Comparison of ENCODE assay signal across 27 mouse cellular contexts in the genomic region with DNA sequence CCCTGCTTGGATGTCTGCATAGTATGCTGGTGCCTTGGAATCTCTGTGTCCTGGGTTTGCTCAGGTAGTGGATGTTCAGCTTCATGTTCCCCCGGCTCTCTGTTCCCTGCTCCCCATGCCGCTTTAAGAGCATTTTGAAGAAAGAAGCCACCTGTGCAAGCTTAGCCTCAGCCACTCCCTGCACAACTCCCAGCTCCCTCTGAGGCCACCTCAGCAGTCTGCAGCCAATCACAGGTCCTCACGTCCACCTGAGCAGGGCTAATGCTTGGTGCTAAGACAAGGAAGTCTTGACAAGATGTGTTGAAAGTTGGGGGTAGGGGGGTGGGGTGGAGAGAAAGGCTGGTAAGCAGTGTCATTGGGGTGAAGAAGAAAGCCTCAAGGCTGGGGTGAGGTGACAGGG. TPM values are rescaled to one million over a fixed set of nuclear protein-coding genes. Genes with fewer than 3 reads are reported as not detected.
DNase-seq lines count a peak whose midpoint lies in the region; ATAC-seq and TF ChIP-seq lines count a peak whose summit lies in the region.
"Had no signal": no experiment of that assay in that cellular context is flagged by ENCODE, and none has a peak within 500 bp of the region (broad histone marks: within the 10 kb centered on the region; RNA-seq: fewer than 3 reads in every experiment).

No protein-coding gene starts in this region.

- H3K79me2 ChIP-seq in MEL (ENCODE audit: control insufficient read depth, insufficient read depth, low read length, poor library complexity): no peaks in the 10 kb centered on the region

- H3K9ac ChIP-seq in midbrain, embryonic 15.5 days: no peak overlapping the region
- no peak overlapping the region for H3K9ac ChIP-seq in midbrain, embryonic 14.5 days (replicated peaks; ENCODE audit: low read length)
- peak overlapping the region; percentile 44 for H3K9ac ChIP-seq in MEL (ENCODE audit: control insufficient read depth, low read depth, low read length, poor library complexity, severe bottlenecking)
- H3K9ac ChIP-seq: forebrain, embryonic 13.5 days; heart, embryonic 12.5 days; heart, embryonic 15.5 days; hindbrain, embryonic 14.5 days had no signal

- H3K36me3 ChIP-seq in midbrain, embryonic 15.5 days (replicated peaks): no peaks in the 10 kb centered on the region
- peaks cover 5% of the 10 kb centered on the region; the same call in 1 of the 2 replicates for H3K36me3 ChIP-seq in midbrain, embryonic 14.5 days (ENCODE audit: control insufficient read depth, insufficient read depth, low read length)
- peaks cover 0 to 11% of the 10 kb centered on the region in 2 experiments; a peak in 2 of 4 replicates for H3K36me3 ChIP-seq in MEL (ENCODE audit: control insufficient read depth in 1 of 2, insufficient read depth in 2 of 2, low read length in 2 of 2)
- H3K36me3 ChIP-seq: forebrain, embryonic 10.5 days; heart, embryonic 12.5 days; heart, embryonic 15.5 days had no signal

- DNase-seq in layer of hippocampus, adult 2 months (ENCODE audit: low spot score in 2 of 2): no peak
- no peak for DNase-seq in layer of hippocampus, postnatal 36 days
- DNase-seq in midbrain, embryonic 14.5 days: no peak
- DNase-seq in MEL (ENCODE audit: low read depth, low spot score) (peak; percentile 47), liver (no peak)
- DNase-seq: adrenal gland, adult 8-10 months; adrenal gland, postnatal 25 days; cerebellum, adult 11-12 months; cerebellum, adult 8-10 months; cerebellum, postnatal 10 days; cerebellum, postnatal 36 days; gastrocnemius, postnatal 10 days; gastrocnemius, postnatal 36 days; heart, adult 18-20 months; heart, postnatal 14 days; heart, postnatal 4 days had no signal

- peak overlapping the region; percentile 99 for H3K27ac ChIP-seq in layer of hippocampus, adult 2 months
- peak overlapping the region; percentile 35 for H3K27ac ChIP-seq in midbrain, embryonic 15.5 days
- no peak overlapping the region for H3K27ac ChIP-seq in midbrain, embryonic 14.5 days (replicated peaks; ENCODE audit: low read depth, low read length)
- H3K27ac ChIP-seq in MEL (ENCODE audit: control insufficient read depth, low read depth, low read length): peak overlapping the region; percentile 56
- 0 out of 2 replicates have a peak overlapping the region, but pooled peaks have one; percentile 1 for H3K27ac ChIP-seq in cortical plate, adult 2 months (ENCODE audit: insufficient read depth, low read length)
- H3K27ac ChIP-seq: forebrain, embryonic 10.5 days; forebrain, embryonic 13.5 days; heart, embryonic 15.5 days; hindbrain, embryonic 14.5 days had no signal

- H3K9me3 ChIP-seq in midbrain, embryonic 15.5 days: no peaks in the 10 kb centered on the region
- no peaks in the 10 kb centered on the region for H3K9me3 ChIP-seq in midbrain, embryonic 14.5 days (ENCODE audit: control insufficient read depth, low read length)
- no peaks in the 10 kb centered on the region for H3K9me3 ChIP-seq in MEL (replicated peaks; ENCODE audit: insufficient read depth, low read length)
- H3K9me3 ChIP-seq: forebrain, embryonic 10.5 days; forebrain, embryonic 13.5 days; heart, embryonic 12.5 days; heart, embryonic 15.5 days had no signal

- H3K4me2 ChIP-seq in midbrain, embryonic 15.5 days: no peak overlapping the region
- H3K4me2 ChIP-seq in midbrain, embryonic 14.5 days (ENCODE audit: low read length): no peak overlapping the region
- H3K4me2 ChIP-seq: forebrain, embryonic 13.5 days; heart, embryonic 12.5 days; heart, embryonic 15.5 days; hindbrain, embryonic 14.5 days had no signal

- TF ChIP-seq POLR2A in MEL (IDR thresholded peaks at IDR 0.05; ENCODE audit: control insufficient read depth in 1 of 2, insufficient read depth in 1 of 2, low read depth in 1 of 2, low read length in 2 of 2, poor library complexity in 1 of 2): no peak
- no peak for TF ChIP-seq POLR2A in cortical plate, adult 2 months (IDR thresholded peaks at IDR 0.05; ENCODE audit: extremely low read depth, insufficient read depth, low read length)

- no peak for TF ChIP-seq CTCF in layer of hippocampus, adult 2 months (conservative IDR thresholded peaks at IDR 0.05)
- no peak for TF ChIP-seq CTCF in MEL (IDR thresholded peaks at IDR 0.05 in 2 of 3, conservative IDR thresholded peaks at IDR 0.05 in 1 of 3; ENCODE audit: control insufficient read depth in 1 of 3, insufficient read depth in 1 of 3, low read depth in 2 of 3, low read length in 3 of 3, poor library complexity in 1 of 3, severe bottlenecking in 1 of 3)
- no peak for TF ChIP-seq CTCF in cortical plate, adult 2 months (IDR thresholded peaks at IDR 0.05; ENCODE audit: extremely low read depth, insufficient read depth, low read length)

- ATAC-seq in midbrain, embryonic 15.5 days (replicated peaks): no peak
- ATAC-seq in midbrain, embryonic 14.5 days (ENCODE audit: low FRiP score, low TSS enrichment): no peak
- ATAC-seq: activated CD4-positive, CD25-positive, alpha-beta regulatory T cell, adult 4 months; CD4-positive, CD25-positive, alpha-beta regulatory T cell, adult 4 months; forebrain, embryonic 13.5 days; forebrain, embryonic 16.5 days; hindbrain, postnatal 0 days had no signal

- 87% methylated on average over 3 of the region's 3 CpGs for WGBS in midbrain, embryonic 15.5 days
- WGBS in midbrain, embryonic 14.5 days: 84% methylated on average over 3 of the region's 3 CpGs

- TF ChIP-seq EP300 in MEL (IDR thresholded peaks at IDR 0.05; ENCODE audit: low read depth in 1 of 2, low read length in 2 of 2): no peak

- no peak overlapping the region for H3K4me3 ChIP-seq in layer of hippocampus, adult 2 months
- H3K4me3 ChIP-seq in midbrain, embryonic 15.5 days: no peak overlapping the region
- no peak overlapping the region for H3K4me3 ChIP-seq in midbrain, embryonic 14.5 days (replicated peaks; ENCODE audit: low read depth, low read length)
- peak overlapping the region; percentile 43 to 44; a peak in 2 of 4 replicates for H3K4me3 ChIP-seq in MEL (ENCODE audit: control insufficient read depth in 1 of 2, insufficient read depth in 1 of 2, low read depth in 2 of 2, low read length in 2 of 2)
- H3K4me3 ChIP-seq in cortical plate, adult 2 months (ENCODE audit: insufficient read depth, low read length): no peak overlapping the region
- H3K4me3 ChIP-seq: forebrain, embryonic 10.5 days; forebrain, embryonic 13.5 days; heart, embryonic 12.5 days; heart, embryonic 15.5 days had no signal

- no peaks in the 10 kb centered on the region for H3K27me3 ChIP-seq in midbrain, embryonic 15.5 days (replicated peaks)
- H3K27me3 ChIP-seq in midbrain, embryonic 14.5 days (ENCODE audit: control insufficient read depth, insufficient read depth, low read length): no peaks in the 10 kb centered on the region
- H3K27me3 ChIP-seq in MEL (ENCODE audit: control insufficient read depth in 1 of 2, insufficient read depth in 2 of 2, low read length in 2 of 2): peaks cover 0 to 2% of the 10 kb centered on the region in 2 experiments; a peak in 2 of 4 replicates
- H3K27me3 ChIP-seq: forebrain, embryonic 13.5 days had no signal

- H3K4me1 ChIP-seq in midbrain, embryonic 15.5 days: peaks cover 41% of the 10 kb centered on the region
- H3K4me1 ChIP-seq in midbrain, embryonic 14.5 days (ENCODE audit: control insufficient read depth, insufficient read depth, low read length): peaks cover 19% of the 10 kb centered on the region
- H3K4me1 ChIP-seq in MEL (ENCODE audit: control insufficient read depth in 1 of 2, insufficient read depth in 2 of 2, low read length in 2 of 2): peaks cover 12 to 20% of the 10 kb centered on the region in 2 experiments; a peak in 3 of 4 replicates
- H3K4me1 ChIP-seq in cortical plate, adult 2 months (ENCODE audit: control insufficient read depth, insufficient read depth, low read length): peaks cover 16% of the 10 kb centered on the region
- H3K4me1 ChIP-seq: heart, embryonic 12.5 days; heart, embryonic 15.5 days had no signal

- no peak for TF ChIP-seq RAD21 in MEL (IDR thresholded peaks at IDR 0.05; ENCODE audit: low read depth, low read length)

TF ChIP-seq in MEL, 35 proteins besides CTCF, POLR2A, EP300 and RAD21:
- no peak for TF ChIP-seq E2F4 (IDR thresholded peaks at IDR 0.05; ENCODE audit: borderline replicate concordance, low read depth, low read length)
- TF ChIP-seq HCFC1 (IDR thresholded peaks at IDR 0.05; ENCODE audit: low read depth, low read length): no peak
- no peak for TF ChIP-seq RCOR1 (IDR thresholded peaks at IDR 0.05; ENCODE audit: low read depth, low read length)
- TF ChIP-seq UBTF (IDR thresholded peaks at IDR 0.05; ENCODE audit: borderline replicate concordance, insufficient read depth, low read depth, low read length): no peak
- no peak for TF ChIP-seq CHD1 (IDR thresholded peaks at IDR 0.05; ENCODE audit: low read depth, low read length)
- TF ChIP-seq MAZ (IDR thresholded peaks at IDR 0.05; ENCODE audit: low read depth, low read length): no peak
- no peak for TF ChIP-seq MYB (IDR thresholded peaks at IDR 0.05; ENCODE audit: low read depth, low read length)
- TF ChIP-seq KAT2A (conservative IDR thresholded peaks at IDR 0.05; ENCODE audit: low read depth, low read length): no peak
- no peak for TF ChIP-seq NRF1 (IDR thresholded peaks at IDR 0.05; ENCODE audit: insufficient read depth, low read depth, low read length, poor library complexity, severe bottlenecking)

RNA-seq across cellular contexts. Expression of a gene that starts 8.1 kb away (rescaled TPM):
- 100 to 1,000 TPM; 295 to 314 TPM for total RNA-seq in layer of hippocampus, adult 2 months (2021)
- total RNA-seq in layer of hippocampus, postnatal 36 days (2021): 100 to 1,000 TPM; 267 to 302 TPM
- polyA plus RNA-seq in midbrain, embryonic 15.5 days (2015; fragmentation: Nextera tagmentation; extraction: Ambion mirVana): 48.0 and 49.6 TPM in 2 replicates
- 25.2 and 26.1 TPM in 2 replicates for polyA plus RNA-seq in midbrain, embryonic 14.5 days (2014; fragmentation: Nextera tagmentation; extraction: Ambion mirVana)
- 0.35 and 0.56 TPM in 2 replicates for total RNA-seq in MEL (2012; rRNA removed)
- polyA plus RNA-seq in MEL (2012; ENCODE audit: insufficient read depth in 1 of 2, insufficient read length in 2 of 2, low read depth in 1 of 2, low replicate concordance in 2 of 2, missing spikeins in 1 of 2): under 1 TPM in 1 of 2 experiments, not detected in 1; 0.14 TPM
- 235 and 243 TPM in 2 replicates for polyA plus RNA-seq in cortical plate, adult 2 months (2012; rRNA removed)

Comparison
In these comparisons a context has a peak if more than half of its experiments do, and no peak if none do; other contexts are left out.
1. H3K4me3 ChIP-seq: peak in MEL (2 of 2); none in layer of hippocampus, adult 2 months (single experiment), midbrain, embryonic 15.5 days (single experiment), midbrain, embryonic 14.5 days (single experiment) and cortical plate, adult 2 months (single experiment).
2. RNA of a gene that starts 8.1 kb away (polyA plus RNA-seq): 235 to 243 TPM in cortical plate, adult 2 months, 48.0 to 49.6 TPM in midbrain, embryonic 15.5 days and 25.2 to 26.1 TPM in midbrain, embryonic 14.5 days; 0.14 TPM in MEL; every median in the first group is over 10 times any median in the second.